Mouse (Mus musculus) kidney, adult 10 weeks (tissue): ENCODE measurements around the gene Mipep. TPM values are rescaled to one million over a fixed set of nuclear protein-coding genes. Genes with fewer than 3 reads are reported as not detected.

Experiments
- polyA plus RNA-seq: library from polyadenylated mRNA; stranded (reverse); fragments of 350-450 nt; fragmentation: Illumina TruSeq; extraction: RNeasy Lipid Tissue Mini Kit (QIAGEN cat#74804); gene quantifications from one replicate; pipeline ENCODE4 v1.2.3, GENCODE M21; 2014; ENCODE audit warnings: low read depth, low replicate concordance

Gene Mipep
- 35.5 TPM for polyA plus RNA-seq

DNA sequence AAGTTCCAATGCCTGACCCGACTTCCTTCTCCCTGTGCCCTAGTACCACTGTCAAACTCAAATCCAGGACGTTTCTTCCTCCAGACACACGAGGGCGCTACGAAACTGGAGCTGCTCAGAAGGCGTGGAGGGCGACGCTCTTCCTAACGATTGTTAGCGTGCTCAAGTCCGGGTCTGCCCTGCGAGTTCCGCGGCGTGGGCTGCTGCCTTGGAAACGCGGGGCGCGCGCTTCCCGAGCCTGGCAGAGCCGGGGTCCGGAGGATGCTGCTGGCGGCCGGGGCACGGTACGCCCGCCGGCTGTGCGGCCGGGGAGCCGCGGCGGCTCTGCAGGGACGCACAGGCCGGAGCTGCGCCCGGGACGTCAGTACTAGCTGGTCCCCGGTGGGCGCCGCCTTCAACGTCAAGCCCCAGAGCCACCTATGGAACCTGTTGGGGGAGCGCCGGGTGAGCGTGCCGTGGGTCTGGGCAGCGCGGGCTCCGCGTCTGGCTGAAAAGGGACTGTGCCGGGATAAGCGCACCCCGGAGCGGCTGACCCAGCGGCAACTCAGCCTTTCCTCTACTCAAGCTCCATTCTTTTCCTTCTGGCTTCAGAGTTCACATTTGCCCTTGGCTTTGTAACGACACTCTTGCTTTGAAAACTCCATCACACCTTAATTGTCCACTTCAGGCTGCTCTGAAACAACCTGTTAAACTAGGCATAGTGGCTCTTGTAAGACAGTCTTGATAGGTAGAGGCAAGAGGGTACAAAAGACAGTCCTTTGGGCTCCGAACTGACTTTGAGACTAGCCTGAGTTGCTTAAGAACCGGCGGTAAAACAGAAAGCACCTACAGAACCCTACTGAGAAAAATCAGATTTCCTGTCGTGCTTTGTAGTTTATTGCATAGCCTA is at the start of gene Mipep:
Mipep (plus strand) TSS at position 147 of the 889 bp plus-strand sequence.

DNA sequence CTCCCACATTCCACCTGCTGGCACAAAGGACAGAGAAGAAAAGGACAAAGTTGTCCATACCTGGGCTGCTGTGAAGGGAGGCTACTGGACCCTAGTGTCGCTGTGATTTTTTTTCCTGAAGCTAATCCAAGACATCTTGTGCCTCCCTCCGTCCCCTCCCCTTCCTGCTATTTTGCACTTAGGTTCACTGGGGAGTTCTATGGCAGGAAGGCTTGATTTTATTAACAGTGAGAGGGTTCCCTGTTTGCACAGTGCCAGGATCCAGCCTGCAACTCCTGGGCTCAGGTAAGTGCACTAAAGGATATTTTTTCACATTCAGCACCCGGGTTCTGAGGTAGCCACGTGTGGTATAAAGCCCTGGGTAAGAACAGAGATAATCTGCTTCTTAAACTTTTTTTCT is 16.5 kb upstream of the Mipep start, which contains the start of gene C1qtnf9:
C1qtnf9 (plus strand) TSS at position 251 of the 400 bp plus-strand sequence.

Other genes with a start within 250 kb of the Mipep start
- 20.9 TPM for gene Spata13, start 150.6 kb upstream of the Mipep start, polyA plus RNA-seq
- 1.4 TPM for gene C1qtnf9, start 16.4 kb upstream of the Mipep start, polyA plus RNA-seq